Mouse (Mus musculus) thymus, postnatal 10 days (tissue): ENCODE measurements around the gene Gpbar1.

ENCODE experiments used
- DNase-seq, 2 experiments: peaks; one replicate each; pipeline ENCODE4 v3.0.0; 2021; ENCODE audit warnings: low spot score in 2 of 2

The Gpbar1 gene

DNA sequence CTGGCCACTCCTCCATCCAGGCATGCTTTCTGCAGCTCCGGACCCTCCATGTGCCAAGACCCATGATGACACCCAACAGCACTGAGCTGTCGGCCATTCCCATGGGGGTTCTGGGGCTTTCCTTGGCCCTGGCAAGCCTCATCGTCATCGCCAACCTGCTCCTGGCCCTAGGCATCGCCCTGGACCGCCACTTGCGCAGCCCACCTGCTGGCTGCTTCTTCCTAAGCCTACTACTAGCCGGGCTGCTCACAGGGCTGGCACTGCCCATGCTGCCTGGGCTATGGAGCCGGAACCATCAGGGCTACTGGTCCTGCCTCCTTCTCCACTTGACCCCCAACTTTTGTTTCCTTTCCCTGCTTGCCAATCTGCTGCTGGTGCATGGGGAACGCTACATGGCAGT, at the start of gene Gpbar1:
Gpbar1 (plus strand) TSS at position 13 of the 400 bp plus-strand sequence.
- DNase-seq: no peak

DNA sequence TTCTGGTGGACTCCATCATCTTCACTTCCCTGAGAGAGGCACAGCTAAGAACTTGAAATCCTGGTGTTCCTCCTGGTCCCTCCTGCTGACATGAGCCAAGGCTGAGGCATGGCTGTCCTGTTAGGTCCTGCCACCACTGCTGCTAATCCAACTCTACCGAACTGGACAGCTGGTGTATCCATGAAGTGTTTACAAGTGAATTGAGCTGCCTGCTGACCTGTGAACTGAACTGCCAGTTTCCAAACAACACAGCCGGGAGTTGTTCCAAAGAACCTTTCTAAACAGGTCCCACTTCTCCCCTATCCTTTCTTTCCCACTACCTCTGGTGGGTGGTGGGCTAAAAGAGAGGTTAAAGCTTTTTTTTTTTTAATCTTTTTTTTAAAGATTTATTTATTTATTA, 48.4 kb upstream of the Gpbar1 start:
- no peak for DNase-seq

GRCm38 (mm10) chr1:74230992-74231391, 47.4 kb upstream of the Gpbar1 start:
- no peak for DNase-seq

GRCm38 (mm10) chr1:74235938-74236589, 42.3 kb upstream of the Gpbar1 start, which contains the start of gene Arpc2:
Gene Arpc2 (plus strand): TSS chr1:74236084.
- peak; percentile 95 to 98 for DNase-seq

DNA sequence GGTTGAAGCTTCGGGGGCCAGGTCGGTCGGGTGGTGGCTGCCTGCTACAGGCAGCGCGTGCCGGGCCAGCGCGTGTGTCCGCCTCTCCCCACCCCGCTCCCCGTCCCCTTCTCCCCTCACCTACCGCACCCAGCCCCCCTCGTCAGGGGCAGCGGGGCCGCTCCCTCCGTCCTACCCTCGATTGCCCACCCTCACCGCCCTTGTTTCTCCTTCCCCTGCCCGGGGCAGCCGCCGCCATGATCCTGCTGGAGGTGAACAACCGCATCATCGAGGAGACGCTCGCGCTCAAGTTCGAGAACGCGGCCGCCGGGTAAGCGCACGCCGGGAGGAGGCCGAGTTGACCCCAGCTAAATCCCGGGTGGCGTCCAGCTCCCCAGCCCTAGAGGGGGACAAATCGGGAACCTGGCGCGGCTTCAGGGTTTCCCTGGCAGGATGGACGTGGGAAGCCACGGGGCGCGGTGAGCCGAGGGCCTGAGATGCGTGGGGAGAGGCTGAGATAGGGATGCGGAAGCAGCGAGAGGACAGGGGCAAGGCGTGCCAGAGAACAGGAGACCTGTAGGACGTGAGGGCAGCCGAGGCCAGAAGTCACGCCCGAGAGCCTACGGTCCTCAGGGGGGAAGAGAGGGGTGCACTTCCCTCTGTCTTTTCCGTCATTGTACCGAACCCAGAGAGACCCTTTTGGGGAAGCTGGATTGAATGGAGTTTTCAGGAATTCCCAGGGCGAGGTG, 41.6 kb upstream of the Gpbar1 start:
- peak in 1 of 2 experiments; percentile 36 for DNase-seq

GRCm38 (mm10) chr1:74237671-74238070, 40.7 kb upstream of the Gpbar1 start:
- no peak for DNase-seq

DNA sequence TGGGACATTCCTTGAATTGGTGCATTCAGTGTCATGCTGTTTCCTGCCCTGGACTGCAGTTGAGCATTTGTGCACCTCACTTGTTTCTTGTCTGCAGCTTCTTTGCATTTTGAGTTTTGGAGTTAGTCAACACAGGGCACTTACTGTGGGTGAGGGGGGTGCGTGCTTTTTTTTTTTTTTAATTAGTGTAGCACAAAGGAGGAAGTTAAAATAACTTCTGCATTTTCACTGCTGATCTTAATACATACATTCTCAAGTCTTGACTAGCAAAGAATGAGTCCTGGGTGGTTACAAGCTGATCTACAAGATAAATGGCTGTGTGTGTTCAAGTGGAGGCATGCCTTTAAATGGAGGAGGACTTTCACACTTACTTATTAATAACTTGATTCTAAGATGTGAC, 40.2 kb upstream of the Gpbar1 start:
- no peak for DNase-seq

GRCm38 (mm10) chr1:74239162-74239561, 39.2 kb upstream of the Gpbar1 start:
- DNase-seq: no peak

GRCm38 (mm10) chr1:74239618-74240017, 38.7 kb upstream of the Gpbar1 start:
- DNase-seq: no peak

- DNase-seq: no peak
Observed at GRCm38 (mm10) chr1:74240311-74240710, 38.0 kb upstream of the Gpbar1 start.

GRCm38 (mm10) chr1:74240832-74241231, 37.5 kb upstream of the Gpbar1 start:
- DNase-seq: no peak

- no peak for DNase-seq
Observed at GRCm38 (mm10) chr1:74245525-74245924, 32.8 kb upstream of the Gpbar1 start.

- peak; percentile 20 to 37 for DNase-seq
Observed at GRCm38 (mm10) chr1:74248799-74249198, 29.6 kb upstream of the Gpbar1 start.

GRCm38 (mm10) chr1:74249331-74249980, 28.9 kb upstream of the Gpbar1 start:
- peak in 1 of 2 experiments; percentile 18 for DNase-seq

GRCm38 (mm10) chr1:74250096-74250495, 28.3 kb upstream of the Gpbar1 start:
- DNase-seq: no peak

DNA sequence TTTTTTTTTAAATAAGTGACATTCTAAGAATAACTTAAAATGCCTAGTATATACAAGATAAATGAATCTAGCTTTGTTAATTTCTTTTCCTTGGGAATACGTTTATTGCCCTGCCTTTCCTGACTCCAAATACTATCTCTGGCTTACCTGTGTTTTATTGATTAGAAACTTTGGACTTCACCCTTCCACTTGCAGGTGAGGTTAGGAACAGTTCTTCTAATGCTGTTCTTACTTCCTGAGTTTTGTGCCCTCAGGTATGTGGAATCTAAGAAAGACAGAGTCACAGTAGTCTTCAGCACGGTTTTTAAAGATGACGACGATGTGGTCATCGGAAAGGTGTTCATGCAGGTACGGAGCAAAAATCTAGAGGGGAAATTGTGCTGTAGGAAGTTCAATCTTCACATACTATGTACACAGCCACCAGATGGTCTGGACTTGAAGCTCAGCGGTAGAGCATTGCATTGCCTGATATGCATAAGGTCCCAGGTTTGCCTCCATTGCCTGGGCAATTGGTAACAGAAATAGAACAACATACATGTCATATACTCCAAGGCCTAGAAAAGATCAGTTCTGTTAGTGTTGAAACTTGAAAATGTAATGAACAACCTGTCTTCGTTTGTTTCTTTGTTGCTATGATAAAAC, 22.5 kb upstream of the Gpbar1 start:
- DNase-seq: no peak

DNA sequence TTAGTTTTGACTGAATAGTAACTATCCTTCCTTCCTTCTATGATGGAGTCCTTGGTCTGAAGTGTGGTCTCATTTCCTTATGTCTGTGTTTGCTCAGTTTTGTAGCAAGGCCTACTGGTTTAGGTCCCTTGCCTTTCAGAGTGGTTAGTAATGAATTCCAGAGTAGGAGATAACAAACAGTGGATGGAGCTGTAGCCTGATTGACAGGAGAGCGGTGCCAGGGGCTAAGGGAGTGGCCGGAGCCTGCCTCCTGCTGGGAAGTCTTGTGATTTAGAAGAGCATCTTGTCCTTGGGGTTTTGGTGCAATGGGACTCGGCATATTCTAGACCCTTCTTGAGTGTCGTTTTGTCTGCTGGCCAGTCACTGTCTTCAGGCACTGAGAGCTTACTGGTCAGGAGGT, 21.6 kb upstream of the Gpbar1 start:
- DNase-seq: no peak

DNA sequence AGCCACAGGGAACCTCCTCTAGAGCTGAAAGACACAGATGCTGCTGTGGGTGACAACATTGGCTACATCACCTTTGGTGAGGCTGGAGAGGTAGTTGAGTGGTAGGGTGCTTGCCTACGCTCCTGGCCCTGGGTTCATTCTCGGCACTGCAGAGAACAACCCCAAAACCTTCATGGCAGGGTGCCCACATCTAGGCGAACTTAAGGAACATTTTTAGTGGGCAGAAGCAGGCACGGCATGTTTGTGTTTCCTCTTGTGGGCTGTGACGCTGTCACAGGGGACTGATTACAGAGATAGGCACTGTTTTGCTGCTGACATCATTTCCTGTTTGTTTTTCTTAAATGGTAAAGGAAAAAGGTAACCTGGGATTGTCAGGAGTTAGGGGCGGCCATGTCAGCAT, 15.8 kb upstream of the Gpbar1 start:
- no peak for DNase-seq

DNA sequence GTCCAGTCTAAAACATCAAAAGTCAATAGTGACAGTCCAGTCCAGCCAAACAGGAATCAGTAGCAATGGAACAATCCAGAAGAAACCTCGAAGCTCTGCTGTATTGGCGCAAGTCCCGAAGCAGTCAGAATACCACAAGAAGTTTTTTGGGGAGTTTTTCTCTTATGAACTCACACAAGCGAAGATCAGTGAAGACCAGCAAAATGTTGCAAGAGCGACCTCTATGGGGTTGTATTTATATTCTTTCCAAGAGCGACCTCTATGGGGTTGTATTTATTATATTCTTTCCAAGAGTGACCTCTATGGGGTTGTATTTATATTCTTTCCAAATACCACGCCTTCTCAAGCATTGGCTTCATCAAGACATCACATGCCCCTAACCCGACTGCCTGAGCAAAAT, 9.6 kb upstream of the Gpbar1 start:
- DNase-seq: no peak

DNA sequence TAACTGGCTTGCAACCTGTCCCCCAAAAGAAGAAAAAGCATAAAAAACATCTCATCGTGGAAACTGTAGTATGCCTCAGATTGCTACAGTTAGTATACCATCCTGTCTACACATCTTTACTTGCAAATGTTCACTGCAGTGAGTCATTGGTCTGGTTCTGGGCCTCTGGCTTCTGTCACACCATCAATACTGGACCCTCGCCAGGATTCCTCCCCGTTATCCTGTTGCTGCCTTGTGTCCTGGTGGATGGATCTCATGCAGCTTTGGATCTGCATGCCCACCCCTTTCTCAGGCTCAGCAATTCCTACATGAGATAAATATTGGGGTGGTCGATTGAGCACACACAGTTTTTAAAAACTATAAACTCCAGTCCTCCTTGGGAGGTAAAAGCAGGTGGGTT, 6.7 kb upstream of the Gpbar1 start:
- no peak for DNase-seq

- DNase-seq: no peak
Observed at GRCm38 (mm10) chr1:74275015-74275414, 3.3 kb upstream of the Gpbar1 start.

DNA sequence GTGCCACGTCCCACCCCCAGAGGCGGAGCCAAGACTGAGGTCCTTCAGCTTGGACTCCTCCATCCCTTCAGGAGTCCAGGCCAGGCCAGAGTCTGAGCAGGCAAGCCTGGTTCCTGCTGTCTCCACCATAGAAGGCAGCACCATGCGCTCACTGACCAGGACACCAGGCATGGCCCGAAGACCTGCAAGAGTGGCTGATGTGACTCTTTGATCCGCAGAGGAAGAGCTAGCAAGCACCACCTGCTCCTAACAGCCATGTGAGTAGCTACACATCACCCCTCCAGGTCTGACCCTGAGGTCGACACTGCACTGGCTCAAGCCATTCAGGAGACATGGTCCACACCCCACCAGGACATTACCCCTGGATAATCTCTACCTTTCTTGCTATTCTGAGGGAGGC, 1.3 kb upstream of the Gpbar1 start:
- DNase-seq: no peak
